Mouse (Mus musculus) frontal cortex, adult 2 months (tissue): ENCODE measurements around the gene Irak2. TPM values are rescaled to one million over a fixed set of nuclear protein-coding genes. Genes with fewer than 3 reads are reported as not detected.
"Not testable (repeated sequence)": the region's sequence is repeated elsewhere in the genome, so short reads cannot be mapped to it uniquely, and the experiment has no call there.

ENCODE experiments used
- DNase-seq, 2 experiments: peaks; one replicate each; pipeline ENCODE4 v3.0.0; 2022; ENCODE audit warnings: low spot score in 1 of 2; ENCODE audit errors: extremely low spot score in 1 of 2
- polyA plus RNA-seq: library from polyadenylated mRNA; depleted of rRNA; stranded (reverse); fragments of >200 nt; gene quantifications from 2 replicates; pipeline ENCODE4 v1.2.3, GENCODE M21; 2012

Irak2 gene
- polyA plus RNA-seq, 1 experiment = 31.3 TPM

- no peak for DNase-seq
These were observed 54.4 kb downstream of the Irak2 start for GRCm38 (mm10) chr6:113692661-113693133.

GRCm38 (mm10) chr6:113693377-113693776 is 55.1 kb downstream of the Irak2 start:
- no peak for DNase-seq

- no peak for DNase-seq
These were observed 56.9 kb downstream of the Irak2 start for GRCm38 (mm10) chr6:113695203-113695602.

GRCm38 (mm10) chr6:113695766-113696355 is 57.6 kb downstream of the Irak2 start:
- DNase-seq = no peak

GRCm38 (mm10) chr6:113696582-113697221 is 58.4 kb downstream of the Irak2 start, which contains the start of gene Tatdn2:
Tatdn2 (plus strand) TSS chr6:113697050.
- DNase-seq = peak; percentile 95 to 97

DNA sequence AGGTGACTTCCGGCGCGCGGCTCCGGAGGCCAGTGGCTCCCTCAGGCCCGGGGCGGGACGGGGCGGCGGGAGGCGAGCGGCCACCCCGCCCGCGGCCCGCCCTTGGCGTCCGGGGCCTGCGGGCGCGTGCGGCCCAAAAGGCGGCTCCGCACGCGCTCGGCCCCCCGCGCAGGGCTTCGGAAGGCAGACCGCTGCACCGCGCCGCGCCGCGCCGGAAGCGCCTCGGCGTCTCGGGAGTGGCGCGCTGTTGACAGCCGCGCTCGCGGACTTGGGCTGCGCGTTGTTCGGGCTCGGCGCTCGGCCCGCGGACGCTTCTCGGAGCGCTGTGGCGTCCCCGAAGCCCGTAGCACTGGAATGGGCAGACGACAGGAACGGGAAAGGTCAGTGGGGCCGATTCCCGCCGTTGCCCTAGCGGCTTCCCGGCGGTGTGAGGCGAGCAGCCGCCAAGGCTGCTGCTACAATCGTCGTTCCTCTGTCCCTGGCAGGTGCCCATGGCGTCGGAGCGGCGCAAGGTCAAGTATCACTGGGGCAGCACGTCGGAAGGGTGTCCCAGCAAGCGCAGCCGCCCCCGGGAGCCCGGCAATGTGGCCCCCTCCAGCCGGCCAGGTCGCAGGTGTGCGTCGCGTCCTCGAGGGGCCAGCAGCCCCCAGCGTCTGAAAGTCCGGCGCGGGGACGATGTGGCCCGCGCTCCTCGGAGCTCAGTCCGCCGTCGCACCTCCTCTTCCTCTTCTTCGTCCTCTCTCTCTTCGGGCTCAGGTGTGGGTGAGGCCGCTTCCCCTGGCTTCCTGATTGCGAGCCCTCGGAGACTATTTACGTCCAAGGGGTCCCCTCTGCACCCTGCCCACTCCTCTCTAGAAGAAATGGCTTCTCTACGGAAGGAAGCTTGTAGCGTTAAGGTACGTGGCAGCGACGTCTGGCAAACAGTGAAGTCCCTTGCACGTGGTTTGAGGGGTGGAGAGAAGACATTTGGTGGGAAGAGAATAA is 59.2 kb downstream of the Irak2 start:
- no peak for DNase-seq

DNA sequence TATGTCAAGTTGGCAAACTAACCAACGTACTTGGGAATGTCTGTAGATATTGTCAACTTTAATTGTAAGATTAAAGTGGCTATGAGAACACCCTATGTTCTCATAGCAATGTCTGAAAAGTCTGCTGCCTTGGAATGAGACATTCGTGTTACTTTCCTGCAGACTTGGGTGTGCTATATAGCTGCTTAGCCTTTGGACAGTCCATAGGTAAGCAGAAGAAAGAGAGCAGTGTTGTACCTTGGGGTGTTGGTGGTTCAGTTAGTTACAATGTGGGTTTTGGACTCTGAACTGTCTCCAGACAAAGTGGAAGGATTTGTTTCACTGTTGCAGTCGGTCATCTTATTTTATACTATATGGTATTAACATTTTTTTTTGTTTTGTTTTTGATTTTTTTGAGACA is 74.5 kb downstream of the Irak2 start:
- no peak for DNase-seq

GRCm38 (mm10) chr6:113713389-113713788 is 75.1 kb downstream of the Irak2 start:
- DNase-seq = not testable (repeated sequence)

DNA sequence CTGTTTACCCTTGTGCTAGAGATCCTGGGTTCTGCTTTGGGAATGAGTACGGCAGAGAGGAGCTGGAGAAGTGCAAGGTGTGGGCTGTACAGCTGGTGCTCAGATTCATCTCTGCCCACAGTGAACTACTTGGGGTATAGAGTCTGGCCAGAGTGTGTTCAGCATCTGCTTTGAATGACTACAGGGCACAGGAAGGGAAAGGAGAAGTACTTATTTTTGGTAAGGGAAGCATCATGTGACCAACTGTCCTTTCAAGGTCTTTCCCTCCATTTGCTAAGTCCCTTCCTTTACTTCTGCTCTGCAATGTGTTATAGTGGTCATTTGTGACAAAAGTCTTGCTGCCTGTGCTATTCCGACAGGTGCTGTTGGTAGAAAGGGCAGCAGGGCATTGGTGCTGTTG is 76.0 kb downstream of the Irak2 start:
- no peak for DNase-seq

GRCm38 (mm10) chr6:113714797-113715196 is 76.5 kb downstream of the Irak2 start:
- DNase-seq = no peak

- no peak for DNase-seq
These were observed 79.3 kb downstream of the Irak2 start for GRCm38 (mm10) chr6:113717541-113717940.

GRCm38 (mm10) chr6:113719878-113720277 is 81.6 kb downstream of the Irak2 start, which contains the start of gene Ghrl:
Ghrl (minus strand) TSS chr6:113719880.
- no peak for DNase-seq

DNA sequence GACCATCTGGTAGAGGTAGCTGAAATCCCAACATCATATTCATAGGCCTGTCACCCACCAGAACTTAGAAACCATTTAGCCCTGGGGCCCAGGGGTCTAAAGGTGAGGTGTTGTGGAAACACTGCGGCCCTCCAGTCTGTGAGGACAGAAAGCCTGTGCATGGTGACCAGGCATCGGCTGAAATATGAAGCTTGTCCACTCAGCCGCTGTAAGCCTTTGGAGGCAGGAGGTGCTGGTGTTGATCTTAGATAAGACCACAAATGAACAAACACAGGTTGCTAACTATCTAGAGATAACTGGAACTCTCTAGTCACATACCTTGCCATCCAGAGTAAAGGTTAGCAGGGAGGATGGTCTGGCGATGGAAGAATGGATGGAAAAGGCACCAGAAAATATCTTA is 82.8 kb downstream of the Irak2 start:
- DNase-seq = no peak

DNA sequence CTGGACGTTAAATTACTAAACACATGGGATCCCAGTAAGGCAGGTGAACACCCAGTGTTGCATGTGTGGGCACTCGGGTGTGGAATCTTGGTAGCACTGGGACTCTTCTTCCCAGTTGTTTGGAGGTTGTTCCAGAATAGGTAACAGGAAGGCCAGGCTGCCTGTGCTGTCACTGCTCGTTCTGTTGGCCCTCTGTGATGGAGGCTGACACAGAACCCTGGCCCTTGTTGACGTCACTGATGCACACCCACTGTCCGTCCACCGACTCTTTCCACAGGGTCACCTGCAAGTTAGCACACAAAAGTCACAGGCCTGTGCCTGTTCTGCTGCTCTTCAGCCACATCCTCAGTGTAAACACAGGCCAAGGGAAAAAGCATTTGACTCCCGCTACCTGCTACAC is 89.9 kb downstream of the Irak2 start:
- no peak for DNase-seq

DNA sequence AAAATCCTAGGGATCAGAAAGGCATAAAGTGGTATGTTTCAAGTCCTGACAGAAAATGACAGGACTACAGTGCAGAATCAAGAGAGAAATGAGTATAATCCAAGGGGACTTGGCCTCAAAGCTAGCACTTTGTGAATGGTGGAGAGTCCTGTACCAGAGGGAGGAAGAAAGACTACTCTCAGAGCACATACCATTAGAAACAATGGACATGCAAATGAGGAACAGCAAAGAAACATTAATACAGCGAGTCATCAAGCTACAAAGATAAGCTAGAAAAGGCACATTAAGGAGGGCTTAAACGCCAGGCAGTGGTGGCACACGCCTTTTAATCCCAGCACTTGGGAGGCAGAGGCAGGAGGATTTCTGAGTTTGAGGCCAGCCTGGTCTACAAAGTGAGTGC is 93.0 kb downstream of the Irak2 start:
- DNase-seq = no peak

- DNase-seq = no peak
These were observed 99.2 kb downstream of the Irak2 start for GRCm38 (mm10) chr6:113737318-113738046.

- DNase-seq = peak; percentile 61 to 91
These were observed 102.3 kb downstream of the Irak2 start, which contains the start of gene Sec13 for GRCm38 (mm10) chr6:113740236-113741217. Sec13 (minus strand) TSS chr6:113740743.

GRCm38 (mm10) chr6:113741425-113741824 is 103.2 kb downstream of the Irak2 start:
- peak in 1 of 2 experiments; percentile 35 for DNase-seq

GRCm38 (mm10) chr6:113742321-113742720 is 104.1 kb downstream of the Irak2 start:
- peak in 1 of 2 experiments; percentile 64 for DNase-seq
